Mouse (Mus musculus) spleen, postnatal 14 days (tissue): Measurements from ENCODE around the gene Map7.

Experiments used
- DNase-seq, 2 experiments: peaks; one replicate each; pipeline ENCODE4 v3.0.0; 2021 to 2022; ENCODE audit warnings: low spot score in 2 of 2

The Map7 gene

DNA sequence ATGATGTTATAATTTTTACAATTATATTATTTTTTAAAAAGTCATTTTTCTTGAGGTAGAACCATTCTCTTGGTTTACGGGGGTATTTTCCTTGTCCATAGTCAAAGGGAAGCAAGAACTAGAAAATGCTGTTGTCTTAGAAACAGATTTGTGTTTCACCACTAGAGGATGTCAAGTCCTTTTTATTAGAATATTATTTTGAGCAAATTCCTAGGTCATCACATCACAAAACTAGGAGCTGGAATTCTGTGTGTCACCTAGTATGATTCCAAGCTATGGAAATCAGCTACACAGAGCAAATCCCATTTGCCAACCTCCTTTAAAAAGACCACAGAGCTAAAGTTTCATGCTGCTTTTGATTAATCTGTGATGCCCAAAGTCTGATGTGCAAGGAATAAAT lies 3.9 kb downstream of the Map7 start:
- no peak for DNase-seq

GRCm38 (mm10) chr10:20153507-20153906 lies 5.2 kb downstream of the Map7 start:
- DNase-seq, result no peak

DNA sequence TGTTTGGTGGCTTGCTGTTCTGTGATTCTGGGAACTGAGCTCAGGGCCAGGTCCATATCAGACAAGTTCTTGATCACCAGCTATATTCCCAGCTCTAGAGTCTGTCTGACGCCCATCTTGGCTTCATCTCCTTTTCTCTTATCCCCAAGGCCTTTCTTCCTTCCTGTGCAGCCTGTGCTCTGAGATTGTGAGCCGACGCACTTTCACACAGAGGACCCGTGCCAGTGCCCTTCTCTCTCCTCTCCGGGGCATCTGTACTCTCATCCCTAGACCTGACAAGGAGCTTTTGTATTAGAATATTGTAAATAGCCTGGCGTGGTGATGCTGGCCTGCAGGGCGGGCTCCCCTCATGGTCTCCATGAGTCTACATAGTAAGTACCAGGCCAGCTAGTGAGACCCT lies 7.1 kb downstream of the Map7 start:
- no peak for DNase-seq

GRCm38 (mm10) chr10:20157021-20157726 lies 8.9 kb downstream of the Map7 start:
- no peak for DNase-seq

DNA sequence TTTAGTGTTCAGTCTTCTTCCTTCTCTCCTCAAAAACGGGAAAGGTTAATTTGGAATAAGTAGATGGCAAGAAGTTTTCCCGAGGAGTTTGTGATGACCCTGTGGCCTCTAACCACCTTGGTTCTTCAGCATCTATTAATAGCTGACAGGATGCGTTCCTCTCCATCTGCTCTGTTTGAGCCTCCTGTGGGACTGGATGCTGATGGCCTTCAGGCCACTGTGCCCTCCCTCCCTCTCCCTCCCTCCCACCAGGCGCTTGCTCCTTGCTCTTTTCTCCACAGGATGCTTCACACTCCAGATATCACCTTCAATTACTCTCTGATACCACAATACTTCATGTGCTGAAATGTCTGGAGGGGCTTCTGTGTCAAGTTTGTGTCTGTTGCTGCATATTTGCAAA lies 10.5 kb downstream of the Map7 start:
- no peak for DNase-seq

GRCm38 (mm10) chr10:20159308-20159707 lies 11.0 kb downstream of the Map7 start:
- no peak for DNase-seq

- DNase-seq, result no peak
These were observed 12.6 kb downstream of the Map7 start for GRCm38 (mm10) chr10:20160914-20161313.

DNA sequence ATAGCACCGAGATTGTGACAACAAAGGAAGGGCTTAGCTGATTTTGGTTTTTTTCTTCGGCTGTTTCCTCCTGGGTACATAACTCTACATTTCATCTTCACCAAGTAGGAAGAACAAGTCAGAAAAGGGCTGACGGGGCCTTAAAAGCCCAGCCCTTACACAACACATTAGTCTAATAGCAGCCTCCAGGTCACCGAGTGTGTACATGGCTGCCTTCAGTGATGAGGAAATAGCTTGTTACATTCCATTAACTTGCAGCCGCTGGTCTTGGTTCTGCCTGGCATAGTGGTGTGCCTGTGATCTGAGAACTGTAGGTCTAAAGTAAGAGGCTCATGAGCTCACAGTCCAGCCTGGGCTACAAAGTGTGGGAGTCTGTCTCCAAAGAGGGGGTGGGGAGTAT lies 16.5 kb downstream of the Map7 start:
- DNase-seq, result no peak

- no peak for DNase-seq
These were observed 18.5 kb downstream of the Map7 start for GRCm38 (mm10) chr10:20166797-20167196.

- DNase-seq, result no peak
These were observed 19.2 kb downstream of the Map7 start for GRCm38 (mm10) chr10:20167467-20167866.

DNA sequence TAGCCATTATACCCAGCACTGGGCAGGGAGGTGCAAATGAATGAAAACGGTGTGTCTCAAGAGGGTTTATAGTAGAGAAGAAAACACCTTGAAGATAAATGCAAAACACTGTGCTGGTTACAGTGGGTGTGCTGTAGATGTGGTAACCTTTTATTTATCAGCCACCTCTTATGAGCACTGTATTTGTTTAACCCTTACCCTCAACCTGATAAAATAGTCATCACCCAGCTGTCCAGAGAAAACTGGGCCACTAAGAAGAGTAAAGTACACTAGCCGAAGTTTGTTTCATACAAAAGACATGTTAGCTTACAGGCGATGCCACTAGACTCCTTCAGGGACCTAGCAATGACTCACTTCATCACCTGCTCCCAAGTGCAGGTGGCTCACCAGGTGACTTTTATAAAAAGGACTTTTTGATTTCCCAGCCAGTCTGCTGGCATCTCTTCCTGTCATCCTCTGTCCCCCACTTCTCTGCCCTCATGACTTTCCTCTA lies 21.0 kb downstream of the Map7 start:
- DNase-seq, result no peak

DNA sequence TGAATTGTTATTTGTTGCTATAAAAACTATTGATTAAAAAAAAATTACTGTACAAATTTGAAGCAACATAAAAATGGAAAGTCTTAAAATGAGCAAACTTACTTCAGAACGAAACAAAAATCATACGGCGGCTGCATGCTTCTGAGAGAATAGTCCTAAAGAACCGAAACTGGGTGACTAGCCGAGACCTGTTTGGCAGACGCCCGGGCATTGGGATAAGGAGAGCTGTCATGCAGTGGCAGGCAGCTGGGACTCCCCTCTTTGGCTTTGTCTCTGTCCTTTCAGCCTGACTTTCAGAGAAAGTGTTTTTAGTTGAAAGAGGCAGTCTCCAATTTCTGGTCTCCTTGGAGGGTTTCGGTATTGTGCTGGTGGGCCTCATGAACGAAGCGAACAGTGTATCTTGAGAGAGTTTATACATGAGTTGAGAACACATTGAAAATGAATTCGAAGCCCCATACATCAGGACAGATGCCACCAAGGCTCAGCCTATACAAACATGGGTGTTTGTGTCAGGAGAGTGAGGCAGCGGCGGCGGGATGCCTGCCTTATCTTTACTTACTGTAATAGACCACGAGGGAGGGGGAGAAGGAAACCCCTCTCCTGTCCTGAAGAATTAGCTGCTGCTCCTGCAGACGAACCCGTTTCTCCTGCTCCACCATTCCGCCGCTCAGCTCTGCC lies 21.8 kb downstream of the Map7 start:
- DNase-seq, result no peak

DNA sequence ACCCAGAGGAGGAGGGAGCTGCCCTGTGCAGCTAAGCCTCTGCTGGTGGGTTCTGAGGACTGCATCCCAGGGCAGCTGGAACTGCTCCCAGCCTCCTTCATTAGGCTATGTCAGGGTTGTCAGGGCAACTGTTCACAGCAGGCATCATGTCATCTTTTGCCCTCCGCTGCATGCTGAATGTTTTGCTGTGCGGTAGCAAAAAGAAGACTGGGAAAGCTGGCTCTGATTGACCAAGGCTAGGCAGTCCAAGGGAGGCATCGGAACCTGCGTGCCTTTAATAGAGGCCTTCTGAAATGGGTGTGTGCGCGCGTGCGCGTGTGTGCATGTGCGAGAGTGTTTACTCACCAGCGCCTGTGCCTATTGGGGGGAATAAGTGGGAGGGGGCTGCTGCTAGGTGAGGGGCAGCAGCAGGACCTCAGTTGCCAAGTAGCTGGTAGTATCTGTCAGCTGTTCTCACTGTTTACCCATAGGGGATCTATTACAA lies 22.4 kb downstream of the Map7 start:
- no peak for DNase-seq

DNA sequence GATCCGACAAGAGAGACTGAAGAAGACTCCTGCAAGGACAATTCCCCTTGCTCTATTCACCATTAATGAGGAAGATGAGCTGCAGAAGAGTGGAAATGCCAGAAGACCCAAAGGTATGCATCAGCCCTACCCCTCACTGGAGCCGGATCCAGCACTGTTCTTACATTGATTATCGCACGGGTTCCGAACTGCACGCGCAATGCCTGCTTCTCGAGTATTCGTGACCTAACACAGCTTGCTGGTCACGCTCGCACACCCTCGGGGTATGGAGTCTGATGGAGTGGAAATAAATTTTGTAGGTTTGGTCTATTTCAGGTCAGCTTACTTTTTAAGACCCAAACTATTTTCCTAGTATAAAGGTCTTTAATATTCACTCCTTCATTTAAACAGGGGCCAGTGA lies 22.9 kb downstream of the Map7 start:
- DNase-seq, result no peak

DNA sequence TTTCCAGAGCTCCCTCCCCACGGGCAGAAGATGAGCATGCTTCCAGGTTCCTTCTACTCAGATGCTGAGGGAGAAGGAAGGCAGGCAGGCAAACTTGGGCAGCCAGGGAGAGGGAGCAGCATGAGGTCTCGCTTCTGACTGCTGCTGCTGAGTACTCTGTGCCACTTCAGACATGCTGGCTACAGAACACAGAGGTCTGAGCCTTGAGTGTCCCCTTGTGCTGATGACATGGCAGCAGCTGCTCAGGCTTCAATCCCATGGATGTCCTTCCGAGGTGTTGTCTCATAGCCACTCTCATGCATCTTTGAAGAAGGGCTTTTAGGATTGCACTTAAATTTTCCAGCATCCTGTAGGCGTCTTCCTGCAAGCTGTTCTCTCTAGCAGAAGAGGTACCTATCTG lies 23.5 kb downstream of the Map7 start:
- DNase-seq, result no peak

DNA sequence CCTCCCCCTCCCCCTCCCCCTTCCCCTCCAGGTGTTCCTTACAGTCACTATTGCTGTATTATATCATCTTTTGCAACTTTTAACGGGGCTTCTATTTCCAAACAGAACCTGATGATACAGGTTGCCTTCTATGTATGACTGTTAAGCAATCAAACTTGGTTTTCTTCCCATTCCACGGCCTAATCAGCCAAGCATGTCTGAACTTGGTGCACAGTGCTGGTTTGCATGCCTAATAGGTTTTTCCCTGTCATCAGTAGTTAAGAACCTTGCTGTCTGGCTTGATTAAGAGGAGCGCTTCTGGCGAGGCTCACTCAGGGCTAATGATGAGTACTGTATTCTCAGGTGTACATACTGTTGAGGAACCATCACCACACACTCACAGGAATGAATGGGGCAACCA lies 25.5 kb downstream of the Map7 start:
- no peak for DNase-seq

DNA sequence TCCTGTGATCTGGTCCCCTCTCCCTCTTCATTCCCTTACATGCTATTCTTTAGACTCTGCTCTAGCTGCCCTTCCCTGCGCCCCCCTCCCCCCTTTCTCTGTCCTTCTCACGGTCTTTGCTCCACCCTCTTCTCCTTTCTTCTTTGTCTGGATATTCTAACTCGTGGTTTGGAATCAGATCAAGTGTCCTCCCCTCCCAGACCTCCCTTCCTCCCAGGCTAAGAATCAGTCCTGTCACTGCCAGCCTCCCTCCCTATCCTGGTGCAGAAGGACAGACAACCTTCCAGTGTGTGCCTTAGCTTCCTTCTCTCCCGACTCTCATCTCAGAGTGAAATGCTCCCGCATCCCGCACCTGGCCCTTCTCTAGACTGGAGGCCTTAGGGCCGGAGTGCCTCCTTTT lies 27.8 kb downstream of the Map7 start:
- DNase-seq, result no peak

DNA sequence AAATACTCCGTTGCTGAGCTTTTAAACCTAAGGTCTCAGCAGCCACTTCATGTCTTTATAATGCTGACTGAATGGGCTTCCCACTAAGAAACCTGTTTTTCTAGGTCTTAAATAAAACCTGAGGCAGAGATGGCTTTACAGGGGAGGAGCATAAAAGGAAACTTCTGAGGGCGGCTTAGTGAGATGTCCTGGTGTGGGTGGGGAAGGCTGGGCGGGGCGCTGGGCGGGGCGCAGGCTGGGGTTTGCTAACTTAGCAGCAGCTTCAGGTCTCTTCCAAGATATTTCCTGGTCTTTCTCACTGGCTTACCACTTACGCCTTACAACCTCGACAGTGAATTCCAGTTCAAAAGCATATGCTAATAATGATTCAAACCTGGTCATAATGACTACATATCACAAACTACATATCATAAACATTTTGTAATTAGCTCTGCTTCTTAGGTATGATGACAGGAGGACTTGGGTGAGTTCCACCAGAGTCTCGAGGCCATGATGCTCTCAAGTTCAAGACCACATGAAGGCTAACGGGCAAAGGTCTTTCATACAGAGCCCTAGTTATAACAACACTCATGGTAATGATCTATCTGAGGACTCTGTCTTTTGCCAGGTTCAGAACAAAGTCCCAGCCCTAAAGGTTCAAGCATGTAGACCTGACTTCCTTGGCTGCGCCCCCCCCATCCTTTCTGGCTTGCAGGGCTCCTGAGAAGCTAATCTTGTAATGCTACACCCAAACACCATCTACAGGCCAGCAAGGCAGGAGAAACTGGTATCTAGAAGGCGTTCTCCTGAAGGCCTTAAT lies 30.7 kb downstream of the Map7 start:
- no peak for DNase-seq

DNA sequence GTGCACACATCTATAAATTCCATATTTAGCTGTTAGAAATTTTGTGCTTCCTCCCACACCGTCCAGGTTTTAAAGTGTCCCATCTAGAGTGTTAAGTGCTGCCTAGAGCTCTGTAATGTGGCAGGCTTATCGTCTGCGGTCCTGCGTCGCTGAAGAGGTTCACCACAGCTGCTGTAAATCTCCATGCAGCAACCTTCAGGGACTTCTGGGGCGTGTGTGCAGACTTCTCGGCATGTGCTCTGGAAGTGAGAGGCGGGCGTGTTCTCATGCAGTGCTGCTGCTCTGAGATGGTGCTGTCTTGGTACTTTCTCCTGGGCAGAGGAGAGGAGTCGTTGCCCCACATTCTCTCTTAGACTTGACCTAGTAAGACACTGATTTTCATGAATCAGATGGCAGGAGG lies 32.9 kb downstream of the Map7 start:
- DNase-seq, result no peak

- no peak for DNase-seq
These were observed 33.6 kb downstream of the Map7 start for GRCm38 (mm10) chr10:20181680-20182399.

DNA sequence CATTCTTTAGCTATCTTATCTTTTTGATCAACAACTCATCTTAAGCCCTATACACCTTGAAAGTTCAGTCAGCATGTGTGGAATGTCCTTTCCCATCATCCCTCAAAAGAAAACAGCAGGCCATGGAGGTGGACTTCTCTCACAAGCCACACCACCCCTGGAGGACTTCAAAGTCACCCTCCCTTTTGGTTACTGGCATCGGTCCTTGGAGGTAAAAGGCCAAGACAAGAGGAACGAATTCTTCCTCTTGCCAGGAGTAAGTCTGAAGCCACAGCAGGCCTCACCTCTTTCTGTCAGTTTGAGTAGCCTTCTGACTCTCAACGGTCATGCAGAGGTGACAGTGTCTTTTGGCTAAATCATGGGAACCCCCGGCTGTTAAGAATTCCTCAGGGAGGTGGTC lies 36.1 kb downstream of the Map7 start:
- DNase-seq, result no peak

DNA sequence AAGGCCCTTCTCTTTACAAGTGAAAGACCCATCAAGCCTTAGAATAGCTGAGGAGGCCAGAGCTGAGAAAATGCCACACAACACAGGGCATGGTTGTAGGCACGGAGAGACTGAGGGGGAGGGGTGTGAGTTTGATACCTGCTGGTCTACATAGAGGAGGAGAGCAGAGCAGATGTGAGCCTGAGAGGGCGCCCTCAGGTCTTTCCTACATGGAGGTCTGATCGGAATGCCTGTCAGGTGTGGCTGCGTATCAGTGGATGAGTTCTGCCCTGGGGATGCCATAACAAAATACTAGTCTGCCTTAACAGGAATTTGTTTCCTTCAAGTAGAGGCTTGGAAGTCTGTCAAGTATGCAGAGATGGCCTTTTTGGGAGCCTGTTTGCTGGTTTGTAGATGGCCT lies 37.0 kb downstream of the Map7 start:
- no peak for DNase-seq
